Mouse (Mus musculus): Measurements from ENCODE around the gene Rrnad1.
"Not testable (repeated sequence)": the region's sequence is repeated elsewhere in the genome, so short reads cannot be mapped to it uniquely, and the experiment has no call there.

Gene Rrnad1

GRCm38 (mm10) chr3:87918551-87918950 is 12.0 kb downstream of the Rrnad1 start:
- no peak for DNase-seq (ENCODE audit: low spot score in 2 of 2)

GRCm38 (mm10) chr3:87916990-87917389 is 13.5 kb downstream of the Rrnad1 start:
- no peak for DNase-seq (ENCODE audit: low spot score in 2 of 2)

- no peak for DNase-seq (ENCODE audit: low spot score in 2 of 2)
Measured at GRCm38 (mm10) chr3:87913891-87914290, 16.6 kb downstream of the Rrnad1 start.

- DNase-seq (ENCODE audit: low spot score in 2 of 2), result no peak
Measured at GRCm38 (mm10) chr3:87913491-87913890, 17.0 kb downstream of the Rrnad1 start.

GRCm38 (mm10) chr3:87910573-87911141 is 19.9 kb downstream of the Rrnad1 start:
- peak; percentile 45 to 53 for DNase-seq (ENCODE audit: low spot score in 2 of 2)

- no peak for DNase-seq (ENCODE audit: low spot score in 2 of 2)
Measured at GRCm38 (mm10) chr3:87909874-87910273, 20.6 kb downstream of the Rrnad1 start.

- DNase-seq (ENCODE audit: low spot score in 2 of 2), result no peak
Measured at GRCm38 (mm10) chr3:87909381-87909780, 21.1 kb downstream of the Rrnad1 start.

GRCm38 (mm10) chr3:87907906-87908305 is 22.6 kb downstream of the Rrnad1 start:
- DNase-seq (ENCODE audit: low spot score in 2 of 2), result no peak

GRCm38 (mm10) chr3:87906981-87907857 is 23.3 kb downstream of the Rrnad1 start:
- no peak for DNase-seq (ENCODE audit: low spot score in 2 of 2)

GRCm38 (mm10) chr3:87906601-87906980 is 23.9 kb downstream of the Rrnad1 start:
- peak in 1 of 2 experiments; percentile 53 for DNase-seq (ENCODE audit: low spot score in 2 of 2)

- peak; percentile 88 to 89 for DNase-seq (ENCODE audit: low spot score in 2 of 2)
Measured at GRCm38 (mm10) chr3:87905880-87906485, 24.5 kb downstream of the Rrnad1 start, which contains the start of gene Hdgf. TSS of gene Hdgf (plus strand) at chr3:87906321.

- no peak for DNase-seq (ENCODE audit: low spot score in 2 of 2)
Measured at GRCm38 (mm10) chr3:87903821-87904220, 26.7 kb downstream of the Rrnad1 start.

- DNase-seq (ENCODE audit: low spot score in 2 of 2), result not testable (repeated sequence)
Measured at GRCm38 (mm10) chr3:87901959-87902358, 28.6 kb downstream of the Rrnad1 start.

GRCm38 (mm10) chr3:87901036-87901624 is 29.4 kb downstream of the Rrnad1 start:
- DNase-seq (ENCODE audit: low spot score in 2 of 2), result no peak

GRCm38 (mm10) chr3:87899776-87900175 is 30.7 kb downstream of the Rrnad1 start:
- DNase-seq (ENCODE audit: low spot score in 2 of 2), result no peak

- no peak for DNase-seq (ENCODE audit: low spot score in 2 of 2)
Measured at GRCm38 (mm10) chr3:87899266-87899665, 31.3 kb downstream of the Rrnad1 start.

- DNase-seq (ENCODE audit: low spot score in 2 of 2), result no peak
Measured at GRCm38 (mm10) chr3:87893367-87893905, 37.1 kb downstream of the Rrnad1 start.

- no peak for DNase-seq (ENCODE audit: low spot score in 2 of 2)
Measured at GRCm38 (mm10) chr3:87891481-87891880, 39.0 kb downstream of the Rrnad1 start.

GRCm38 (mm10) chr3:87887400-87887799 is 43.1 kb downstream of the Rrnad1 start:
- DNase-seq (ENCODE audit: low spot score in 2 of 2), result not testable (repeated sequence)

- DNase-seq (ENCODE audit: low spot score in 2 of 2), result no peak
Measured at GRCm38 (mm10) chr3:87886416-87886815, 44.1 kb downstream of the Rrnad1 start.

GRCm38 (mm10) chr3:87886004-87886365 is 44.5 kb downstream of the Rrnad1 start:
- DNase-seq (ENCODE audit: low spot score in 2 of 2), result peak; percentile 51 to 59

Measured in frontal cortex, postnatal 14 days (tissue).